Mouse (Mus musculus) megakaryocyte progenitor cell, adult 5-6 weeks (primary cell): ENCODE measurements at regions not wholly inside any gene's neighbourhood (a gene's known extent, or its start where the extent isn't known, plus 50 kb on each side); places are given as distances from the start of the nearest gene placed in this dataset.

Experiments used
- ATAC-seq: replicated peaks from 2 replicates; pipeline ENCODE4 v1.8.0; 2016; ENCODE audit warnings: mild to moderate bottlenecking, moderate TSS enrichment, inconsistent platforms; ENCODE audit not compliant: poor library complexity

DNA sequence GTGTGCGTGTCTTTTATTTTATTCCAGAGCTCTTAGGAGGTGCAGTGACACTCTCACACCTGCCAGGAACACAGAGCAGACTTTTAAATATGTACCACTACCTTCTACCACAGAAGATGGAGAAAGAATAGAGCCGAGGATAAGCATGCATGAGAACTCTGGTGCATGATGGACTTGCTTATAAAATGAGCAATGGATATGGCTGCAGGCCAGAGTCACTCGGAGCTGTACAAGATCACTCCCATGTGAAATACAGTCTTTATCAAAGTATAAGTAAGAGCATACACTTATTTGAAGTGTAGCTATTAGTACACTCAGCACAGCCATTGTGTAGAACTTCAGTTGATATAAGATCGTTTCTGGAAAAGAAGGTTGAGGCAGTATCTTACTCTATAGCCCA, 268.8 kb upstream of the Klf3 start:
- no peak for ATAC-seq

DNA sequence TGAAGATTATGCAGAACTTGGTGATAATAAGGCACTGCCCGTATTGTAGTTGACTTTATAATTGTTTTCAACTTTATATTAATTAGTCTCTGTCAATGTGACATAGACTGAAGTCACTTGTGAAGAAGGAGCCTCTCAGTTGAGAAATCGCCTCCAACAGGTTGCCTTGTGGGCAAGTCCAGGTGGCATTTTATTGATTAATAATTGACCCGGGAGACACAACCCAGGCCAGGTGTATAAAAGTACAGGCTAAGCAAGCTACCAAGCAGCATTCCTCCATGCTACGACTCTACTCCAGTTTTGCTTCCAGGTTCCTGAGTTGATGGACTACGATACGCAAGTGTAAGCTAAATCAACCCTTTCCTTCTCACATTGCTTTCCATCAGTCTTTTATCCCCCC, 268.2 kb upstream of the Klf3 start:
- ATAC-seq = no peak

DNA sequence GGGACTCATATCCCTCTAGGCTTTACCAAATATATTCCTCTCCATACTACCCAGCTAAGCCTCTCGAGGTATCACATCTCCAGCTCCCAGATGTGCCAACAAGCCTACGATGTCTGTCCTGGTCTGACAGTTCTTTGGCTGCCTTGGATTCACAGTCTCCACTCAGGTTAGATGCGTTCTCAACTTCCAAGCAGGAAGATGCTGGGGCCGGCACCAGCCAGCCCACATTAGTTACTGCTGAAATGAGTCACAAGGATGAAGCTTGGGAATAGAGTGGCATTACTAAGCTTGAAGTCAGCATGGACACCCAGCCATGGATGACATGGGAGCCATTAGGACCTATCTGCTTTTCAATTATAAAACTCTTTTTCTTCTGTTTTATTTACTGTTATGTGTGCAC, 267.6 kb upstream of the Klf3 start:
- no peak for ATAC-seq

DNA sequence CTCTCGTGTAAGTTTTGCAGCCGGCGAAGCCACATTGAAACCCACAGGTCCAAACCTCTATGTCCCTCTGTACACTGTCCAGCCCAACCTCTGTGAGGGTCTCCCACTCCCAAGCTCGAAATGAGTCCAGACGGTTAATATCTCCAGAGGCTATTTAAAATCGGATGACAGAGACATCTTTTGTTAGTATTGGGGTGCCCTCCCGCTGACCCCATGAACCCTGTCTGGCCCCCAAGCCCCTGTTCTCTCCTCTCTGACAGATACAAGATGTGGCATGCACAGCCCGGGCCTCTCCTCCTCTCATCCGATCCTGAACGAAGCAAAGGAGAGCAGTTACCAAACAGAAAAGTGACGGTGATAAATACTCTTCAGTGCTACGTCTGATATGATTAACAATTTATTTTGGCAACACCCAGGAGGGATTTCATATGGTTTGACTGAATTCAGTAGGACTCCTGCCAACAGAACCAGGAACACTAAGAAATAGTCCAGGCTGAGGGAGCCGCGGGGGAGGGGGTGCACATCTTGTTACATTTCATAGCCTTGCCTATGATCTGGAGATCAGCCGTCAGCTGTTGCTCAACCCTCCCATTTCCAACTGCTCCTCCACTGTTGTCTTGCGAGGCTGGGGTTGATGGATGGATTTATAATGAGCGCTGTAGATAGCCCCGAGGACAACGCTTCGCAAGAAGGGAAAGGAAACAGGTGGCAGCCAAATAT, 266.6 kb upstream of the Klf3 start:
- ATAC-seq = peak; percentile 82

DNA sequence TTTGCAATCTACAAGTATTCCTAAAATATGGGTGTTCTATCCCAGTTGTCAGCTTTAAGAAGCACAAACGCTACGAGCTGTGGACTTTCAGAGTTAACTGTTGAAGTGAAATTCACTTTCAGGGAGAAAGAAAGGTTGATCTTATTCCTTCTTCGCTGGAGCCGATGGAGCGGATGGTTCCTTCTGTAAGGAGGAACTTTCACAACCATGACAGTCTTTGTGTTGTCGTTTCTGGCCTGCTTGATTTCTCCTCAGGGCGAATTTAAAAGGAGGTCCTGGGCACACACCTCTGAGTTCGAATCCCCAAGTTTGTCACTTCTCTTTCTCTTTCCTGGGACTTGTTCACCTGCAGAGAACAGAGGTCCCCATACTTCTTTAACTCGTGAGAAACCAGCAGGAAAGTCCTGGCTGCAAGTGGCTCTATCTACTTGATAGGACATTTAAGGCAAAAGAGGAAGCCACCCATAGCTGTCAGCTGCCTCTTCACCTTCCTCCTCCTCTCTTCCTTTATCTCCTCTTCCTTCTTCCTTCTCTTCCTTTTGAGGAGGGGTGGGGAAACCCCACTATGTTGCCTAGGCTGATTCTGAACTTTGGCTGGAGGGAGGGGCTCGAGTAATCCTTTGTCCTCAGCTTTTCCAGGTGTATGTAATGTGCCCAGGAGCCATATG, 265.9 kb upstream of the Klf3 start:
- peak; percentile 39; the same call in 1 of the 2 replicates for ATAC-seq

DNA sequence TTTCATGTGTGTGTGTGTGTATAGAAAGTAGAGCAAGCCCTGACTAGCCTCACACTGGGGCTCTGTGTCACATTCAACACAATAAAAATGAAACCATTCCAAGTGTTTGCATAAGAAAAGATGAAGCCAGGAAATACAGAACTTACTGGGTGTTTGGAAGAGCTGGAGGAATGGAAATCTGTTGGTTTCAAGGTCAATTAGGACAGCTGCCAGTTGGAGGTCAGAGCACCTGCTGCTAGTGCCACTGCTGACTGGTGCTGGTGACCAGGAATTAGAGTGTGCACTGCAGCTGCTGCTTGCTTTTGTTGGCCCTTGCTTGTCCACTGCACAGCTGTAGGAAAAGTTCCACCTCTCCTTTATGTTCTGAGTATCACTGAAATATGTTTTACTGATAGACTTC, 261.4 kb upstream of the Klf3 start:
- no peak for ATAC-seq

DNA sequence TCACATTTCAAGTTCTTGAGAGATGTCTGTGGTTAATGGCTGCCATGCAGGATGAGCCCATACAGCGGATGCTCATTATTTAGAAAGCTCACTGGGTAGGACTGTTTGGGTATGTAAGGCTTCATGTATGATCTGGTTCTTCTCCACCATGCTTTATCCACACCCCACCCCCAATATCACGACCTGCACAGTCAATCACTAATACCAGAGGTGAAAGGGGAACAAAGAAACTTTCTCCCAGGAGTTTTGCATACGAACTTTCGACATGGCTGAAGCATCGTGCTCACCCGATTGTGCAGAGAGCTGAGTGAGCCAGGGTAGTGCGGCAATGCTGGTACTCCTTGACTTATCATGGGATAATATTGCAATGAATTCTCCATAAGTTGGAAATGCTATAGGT, 247.3 kb upstream of the Klf3 start:
- ATAC-seq = no peak

DNA sequence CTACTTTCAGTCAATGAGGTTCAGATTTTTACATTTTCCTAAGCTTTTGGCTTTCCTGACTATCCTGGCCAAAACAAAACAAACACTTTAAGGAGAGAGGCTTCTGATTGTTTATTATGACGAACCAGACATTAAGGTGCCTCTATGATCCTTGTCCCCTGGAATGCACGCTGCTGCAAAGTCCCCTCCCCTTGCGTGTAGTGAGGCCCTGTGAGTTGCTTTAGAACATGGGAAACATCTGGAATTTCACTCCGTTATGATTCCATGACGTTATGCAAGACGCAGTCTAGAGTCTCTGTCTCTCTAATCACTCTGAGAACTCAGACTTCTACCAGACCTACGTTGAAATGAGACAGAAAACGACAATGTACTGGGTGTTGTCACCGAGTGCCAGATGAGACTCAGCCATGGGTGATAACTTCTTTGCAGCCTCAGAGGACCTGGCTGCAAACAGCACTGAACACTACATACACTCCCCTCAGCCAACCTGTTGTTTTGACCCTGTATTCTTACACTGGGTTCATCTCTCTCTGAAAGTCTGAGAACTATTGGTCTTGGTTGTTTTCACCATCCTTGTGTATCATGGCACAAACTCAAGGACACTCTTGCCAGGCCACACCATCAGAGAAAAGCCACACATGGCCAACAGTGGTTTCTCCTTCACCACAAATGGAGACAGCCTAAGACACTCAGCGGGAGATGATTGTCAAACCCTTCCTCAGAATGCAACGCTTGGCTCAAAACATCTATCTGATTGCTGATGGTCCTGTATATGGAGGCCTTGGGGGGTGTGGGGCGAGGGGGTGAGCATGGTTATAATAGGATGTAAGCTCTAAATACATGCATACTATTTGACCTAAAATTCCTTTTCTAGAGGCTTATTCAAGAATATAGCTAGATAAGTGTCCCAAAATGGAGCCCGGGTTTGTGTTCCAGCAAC, 236.5 kb upstream of the Klf3 start:
- ATAC-seq = peak; percentile 50

DNA sequence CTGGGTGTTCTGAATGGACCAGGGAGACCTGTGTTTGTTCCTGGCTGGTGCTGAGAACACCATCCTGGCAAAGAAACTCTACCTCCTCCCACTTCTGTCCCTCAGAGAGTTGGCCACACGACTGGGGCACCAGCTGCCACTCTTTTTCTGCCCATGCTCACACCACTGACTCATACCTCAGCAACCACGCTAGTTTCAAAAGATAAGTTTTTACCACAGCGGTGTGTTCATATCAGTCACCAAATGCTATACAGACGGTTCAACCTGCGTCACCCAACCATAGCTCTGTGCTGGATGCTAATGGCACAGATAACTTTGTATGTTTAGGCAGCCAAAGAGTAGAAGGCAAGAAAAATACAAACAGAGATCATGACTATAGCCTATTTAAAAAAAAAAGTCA, 235.4 kb upstream of the Klf3 start:
- ATAC-seq = peak; percentile 98

DNA sequence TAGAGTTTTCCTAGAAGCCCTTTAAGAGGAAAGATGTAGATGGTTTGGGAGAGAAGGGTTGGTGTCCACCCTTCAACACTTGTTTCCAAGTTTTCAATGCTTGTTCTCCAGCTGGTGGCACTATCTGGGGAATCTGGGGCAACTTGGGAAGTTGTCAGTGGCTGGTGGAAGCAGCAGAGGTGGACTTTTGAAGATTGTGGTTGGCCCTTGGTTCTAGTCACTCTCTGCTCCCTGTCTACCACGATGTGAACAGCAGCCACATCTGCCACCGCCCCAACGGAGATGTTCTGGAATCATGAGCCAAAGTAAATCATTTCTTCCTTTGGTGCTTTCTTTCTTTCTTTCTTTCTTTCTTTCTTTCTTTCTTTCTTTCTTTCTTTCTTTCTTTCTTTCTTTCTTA, 234.9 kb upstream of the Klf3 start:
- 0 out of 2 replicates have a peak, but pooled peaks have one; percentile 13 for ATAC-seq

DNA sequence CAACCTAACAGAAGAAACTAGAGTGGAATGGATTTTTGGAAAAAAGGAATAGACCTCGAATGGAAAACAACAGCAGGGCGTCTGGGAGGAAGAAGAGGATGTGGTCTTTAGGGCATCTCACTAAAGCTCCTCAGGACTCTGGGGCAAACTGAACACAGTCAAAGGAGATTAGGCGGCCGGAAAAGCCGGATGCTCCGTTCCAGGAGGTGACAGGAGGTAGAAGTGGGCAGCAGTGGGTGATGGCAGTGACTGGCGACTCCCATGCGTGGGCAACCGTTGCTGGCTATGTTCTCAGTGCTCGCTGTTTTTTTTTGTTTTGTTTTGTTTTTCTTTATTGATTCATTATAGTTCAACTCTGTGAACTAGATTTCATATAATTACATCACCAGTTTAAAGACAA, 228.8 kb upstream of the Klf3 start:
- ATAC-seq = no peak

DNA sequence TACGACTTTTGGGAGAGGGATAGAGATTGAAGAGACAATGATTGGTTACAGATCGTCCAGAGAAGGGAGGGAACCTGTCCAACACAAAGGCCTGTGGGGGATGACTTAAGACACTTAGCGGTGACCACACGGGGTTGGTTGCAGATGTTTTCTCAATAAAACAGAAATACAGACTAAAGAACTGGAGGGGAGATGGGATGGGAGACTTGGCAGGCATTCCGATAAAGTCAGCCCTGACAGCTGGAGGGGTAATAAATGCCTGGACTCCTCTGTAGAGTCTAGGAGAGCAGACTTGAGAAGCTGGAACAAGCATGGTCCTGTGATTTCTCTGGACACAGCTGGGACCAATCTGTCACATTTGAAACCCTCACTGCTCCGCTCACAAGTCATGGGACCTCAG, 227.3 kb upstream of the Klf3 start:
- ATAC-seq = no peak

DNA sequence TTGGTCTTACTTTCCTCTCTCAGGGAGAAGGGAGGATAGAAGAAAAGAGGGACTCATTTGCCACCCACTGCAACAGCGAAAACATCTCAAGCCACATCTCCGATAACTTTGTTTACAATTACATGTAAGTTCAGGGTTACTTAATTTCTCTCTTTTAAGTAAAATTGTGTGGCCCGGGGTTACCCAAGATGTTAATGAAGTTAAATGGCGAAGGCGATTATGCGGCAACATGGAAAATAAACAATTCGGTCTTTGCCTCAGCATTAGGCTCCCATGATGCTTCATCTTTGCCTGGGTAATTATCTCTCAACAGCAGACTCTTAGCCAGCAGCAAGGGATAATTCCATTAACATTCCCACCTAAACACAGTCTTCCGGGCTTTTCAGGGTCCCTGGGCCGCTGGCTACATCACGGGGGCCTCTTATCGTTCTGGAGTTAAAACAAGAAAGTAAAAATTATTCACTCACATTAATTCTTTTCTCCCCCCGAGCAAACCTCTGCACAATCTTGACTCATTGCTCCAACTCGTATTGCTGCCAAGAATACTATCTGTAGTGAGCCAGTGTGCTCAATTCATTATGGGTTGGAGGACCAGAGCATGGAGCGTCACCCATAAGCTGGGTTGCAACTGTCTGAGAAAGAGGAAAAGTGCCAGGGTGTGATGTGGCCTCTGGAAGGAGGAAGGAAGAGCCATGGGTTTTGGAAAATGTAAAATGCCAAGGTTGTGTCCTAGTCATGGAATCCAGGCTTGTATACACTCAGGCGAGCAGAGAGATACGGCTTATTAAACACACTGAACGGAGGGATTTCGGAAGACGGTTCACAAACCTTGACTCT, 226.5 kb upstream of the Klf3 start:
- ATAC-seq = peak; percentile 54

DNA sequence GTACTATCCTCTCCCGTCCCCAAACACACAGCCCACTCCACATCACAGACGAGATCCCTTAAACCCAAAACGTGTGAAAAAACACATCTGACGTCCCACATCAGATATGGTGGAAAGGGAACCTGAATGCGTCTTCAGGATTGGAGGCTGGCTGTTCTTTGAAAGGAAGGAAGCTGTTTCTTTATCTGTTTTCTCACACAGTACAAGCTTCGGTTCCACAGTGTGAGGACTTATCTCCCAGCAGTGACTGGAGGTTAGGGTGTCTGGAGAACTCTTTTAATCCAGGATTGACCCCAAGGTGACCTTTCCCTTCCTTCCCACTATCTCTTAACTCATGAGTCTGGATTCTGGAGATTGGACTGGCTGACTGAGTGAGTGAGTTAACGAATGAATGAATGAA, 225.8 kb upstream of the Klf3 start:
- ATAC-seq = peak; percentile 56

DNA sequence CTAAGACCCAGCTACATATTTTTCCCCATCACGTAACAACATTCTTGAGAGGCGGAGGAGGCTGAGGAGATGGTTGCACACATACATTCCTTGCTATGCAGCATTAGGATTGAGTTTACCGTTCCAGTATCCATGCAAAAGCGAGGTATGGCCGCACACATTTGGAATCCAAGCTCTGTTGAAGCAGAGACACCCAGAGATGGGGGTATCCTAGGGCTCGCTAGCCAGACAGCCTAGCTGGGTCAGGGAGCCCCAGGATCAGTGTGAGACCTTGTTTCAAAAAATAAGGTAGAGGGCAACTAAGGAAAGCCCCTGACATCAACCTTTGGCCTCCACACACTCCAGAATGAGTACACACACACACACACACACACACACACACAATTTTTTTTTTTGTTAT, 224.7 kb upstream of the Klf3 start:
- ATAC-seq = no peak

DNA sequence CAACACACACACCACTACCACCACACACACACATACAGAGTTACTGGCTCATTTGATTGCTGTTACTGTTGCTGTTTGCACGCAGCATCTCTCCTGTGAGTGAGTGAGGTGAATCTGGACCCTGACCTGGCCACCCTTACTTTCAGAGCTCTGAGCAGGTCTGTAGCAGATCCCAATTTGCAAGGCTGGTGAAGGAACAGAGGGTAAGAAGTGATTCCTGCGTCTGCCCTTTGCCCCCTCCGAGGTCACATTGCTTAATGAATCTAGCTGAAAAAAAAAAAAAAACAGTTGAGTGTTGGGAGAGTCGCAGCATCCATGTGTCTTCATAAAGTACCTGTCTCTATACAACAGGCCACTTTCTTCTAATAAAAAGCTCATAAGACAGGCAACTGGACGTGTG, 224.1 kb upstream of the Klf3 start:
- no peak for ATAC-seq

DNA sequence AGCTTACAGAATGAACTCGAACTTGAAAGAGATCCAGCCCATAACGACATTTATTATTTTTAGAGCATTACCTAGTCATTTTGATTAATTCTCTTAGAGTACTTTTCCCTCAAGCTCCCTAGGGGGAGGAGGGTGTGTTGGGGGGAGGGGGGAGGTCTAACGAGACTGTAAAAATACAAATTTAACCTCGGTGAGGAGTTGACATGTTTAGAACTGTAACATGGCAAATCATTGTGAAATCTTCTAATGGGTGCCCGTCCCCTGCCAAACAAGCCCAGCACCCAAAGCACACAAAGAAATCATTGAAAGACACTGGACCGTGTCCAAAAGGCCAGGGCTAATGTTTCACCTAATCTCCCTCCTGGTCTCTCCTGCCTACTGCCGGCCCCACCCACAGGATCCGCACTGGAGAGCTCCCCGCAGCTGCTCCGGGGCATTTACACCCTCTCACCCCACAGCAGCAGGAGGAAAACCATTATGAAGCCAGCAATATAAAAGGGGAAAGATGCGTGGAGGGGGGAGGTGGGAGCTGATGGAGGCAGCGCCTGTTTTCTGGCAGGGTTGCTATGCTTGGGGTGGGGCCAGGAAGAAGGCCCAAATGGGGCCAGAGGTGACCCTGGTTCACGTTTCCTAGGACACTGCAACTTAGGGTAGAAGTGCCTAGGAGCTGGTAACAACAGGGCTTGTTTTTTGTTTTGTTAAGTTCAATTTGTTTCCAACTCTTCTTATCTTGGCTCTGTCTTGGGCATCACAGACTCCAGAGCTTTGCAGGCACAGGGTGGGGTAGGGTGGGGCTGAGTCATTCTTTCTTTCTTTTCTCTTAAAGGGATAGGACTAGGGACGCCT, 223.5 kb upstream of the Klf3 start:
- ATAC-seq = peak; percentile 47

DNA sequence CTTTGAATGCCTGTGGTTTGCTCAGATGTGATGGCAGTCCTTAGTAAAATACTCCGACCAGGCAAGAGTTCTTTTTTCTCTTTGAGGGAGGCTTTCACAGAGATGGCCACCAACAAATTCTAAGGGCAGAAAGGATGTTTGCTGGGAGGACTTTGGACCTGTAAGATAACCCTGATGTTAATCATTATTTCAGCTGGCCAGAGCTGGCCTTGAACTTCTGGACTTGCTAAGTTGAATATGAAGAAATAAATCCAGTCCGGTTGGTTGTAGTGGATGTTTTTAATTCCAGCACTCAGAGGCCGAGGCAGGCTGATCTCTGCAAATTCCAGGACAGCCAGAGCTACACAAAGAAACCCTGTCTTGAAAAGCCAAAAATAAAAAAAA, 222.9 kb upstream of the Klf3 start:
- no peak for ATAC-seq

DNA sequence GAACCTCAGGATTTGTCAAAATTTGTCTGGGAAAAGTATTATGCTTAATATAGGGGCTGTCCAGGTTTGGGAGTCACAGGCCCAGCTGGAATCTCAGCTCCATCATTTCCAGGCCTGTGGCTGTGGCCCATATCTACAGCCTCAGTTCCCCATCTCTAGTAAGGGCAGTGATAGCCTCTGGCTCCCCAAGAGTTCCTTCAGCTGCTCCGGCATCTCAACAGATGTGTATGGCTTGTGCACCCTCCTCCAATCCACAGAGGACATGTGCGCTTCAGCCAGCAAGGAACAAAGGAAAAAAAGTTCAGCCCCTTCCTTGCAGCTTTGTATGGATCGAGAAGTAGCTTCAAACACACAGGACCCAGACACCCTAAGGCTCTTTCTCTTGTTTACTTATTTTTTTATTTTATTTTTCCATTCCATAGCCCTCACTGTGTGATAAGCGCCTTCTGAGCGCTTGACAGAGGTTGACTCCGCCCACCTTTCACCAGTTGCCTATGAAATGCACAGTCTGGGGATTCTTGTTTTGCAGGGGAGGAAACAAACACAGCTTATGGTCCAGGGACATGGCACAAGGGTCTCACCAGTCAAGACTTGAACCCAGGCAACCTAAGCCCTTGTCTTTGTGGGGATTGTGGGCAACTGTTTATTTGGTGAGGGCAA, 222.3 kb upstream of the Klf3 start:
- peak; percentile 35 for ATAC-seq
